Mouse (Mus musculus) heart, embryonic 12.5 days (tissue): ENCODE results near the gene Scamp3. TPM values are rescaled to one million over a fixed set of nuclear protein-coding genes. Genes with fewer than 3 reads are reported as not detected.
A peak's percentile ranks its signal among the peaks of the same experiment; 100 is the strongest.

Experiments used
- ATAC-seq: fragments of 200-750 bp; cut with Nextera tagmentation; 2 replicates; pipeline ENCODE4 v1.8.0; 2017; ENCODE audit warnings: moderate TSS enrichment, moderate library complexity; ENCODE audit not compliant: insufficient number of reproducible peaks, low FRiP score
- H3K27ac ChIP-seq: fragments of 300-500 bp; sonication (generic); 2 replicates; pipeline ENCODE4 v1.5.1; 2016; ENCODE audit warnings: mild to moderate bottlenecking, moderate library complexity; ENCODE audit not compliant: poor library complexity, severe bottlenecking
- H3K27me3 ChIP-seq: fragments of 300-500 bp; sonication (generic); replicated peaks from 2 replicates; pipeline ENCODE4 v1.6.1; 2016; ENCODE audit warnings: mild to moderate bottlenecking, moderate library complexity
- H3K36me3 ChIP-seq: fragments of 300-500 bp; sonication (generic); 2 replicates; pipeline ENCODE4 v1.6.1; 2016; ENCODE audit warnings: mild to moderate bottlenecking, moderate library complexity
- H3K4me1 ChIP-seq: fragments of 300-500 bp; sonication (generic); replicated peaks from 2 replicates; pipeline ENCODE4 v1.6.1; 2016; ENCODE audit warnings: mild to moderate bottlenecking
- H3K4me2 ChIP-seq: fragments of 300-500 bp; sonication (generic); 2 replicates; pipeline ENCODE4 v1.6.1; 2016; ENCODE audit warnings: mild to moderate bottlenecking, moderate library complexity
- H3K4me3 ChIP-seq: fragments of 300-500 bp; sonication (generic); 2 replicates; pipeline ENCODE4 v1.5.1; 2016; ENCODE audit warnings: mild to moderate bottlenecking
- H3K9ac ChIP-seq: fragments of 300-500 bp; sonication (generic); 2 replicates; pipeline ENCODE4 v1.6.1; 2016; ENCODE audit warnings: mild to moderate bottlenecking, moderate library complexity
- H3K9me3 ChIP-seq: fragments of 300-500 bp; sonication (generic); replicated peaks from 2 replicates; pipeline ENCODE4 v1.6.1; 2016; ENCODE audit warnings: mild to moderate bottlenecking, moderate library complexity
- WGBS: fragments of 180-500 bp; shearing (Covaris S2); methylation state at CpG from one replicate; pipeline ENCODE4 v1.1.7; 2016; 5-methylcytosine and 5-hydroxymethylcytosine counted together
- polyA plus RNA-seq: library from polyadenylated mRNA; unstranded; fragments of >200 nt; fragmentation: Nextera tagmentation; extraction: Ambion mirVana; gene quantifications from 2 replicates; pipeline ENCODE4 v1.2.1, GENCODE M21; 2016

Scamp3 gene
- polyA plus RNA-seq, 1 experiment from 2014 or later = 92.5 TPM

- Histone ChIP-seq H3K9me3 (no peaks in the 10 kb centered on the region), H3K27me3 (no peaks in the 10 kb centered on the region), H3K4me1 (peaks cover 14% of the 10 kb centered on the region), H3K36me3 (peaks cover 10% of the 10 kb centered on the region), H3K9ac (no peak overlapping the region), H3K4me3 (no peak overlapping the region), H3K4me2 (no peak overlapping the region), H3K27ac (no peak overlapping the region)
- 67% methylated on average over 3 of the region's 3 CpGs for WGBS
- ATAC-seq = no peak
These were observed 22.6 kb downstream of the Scamp3 start for GRCm38 (mm10) chr3:89199839-89200238.

GRCm38 (mm10) chr3:89202253-89203141 lies 25.2 kb downstream of the Scamp3 start, which contains the start of gene Gba:
Gene Gba (plus strand): TSS chr3:89202928.
- ATAC-seq = peak; percentile 90
- Histone ChIP-seq H3K4me3 (peak within 1 kb of the TSS; percentile 60), H3K9ac (peak within 1 kb of the TSS; percentile 67), H3K27ac (no peak within 1 kb of the TSS), H3K4me1 (peaks cover 5% of the 10 kb centered on the region), H3K4me2 (peak within 1 kb of the TSS; percentile 72), H3K36me3 (peaks cover 36% of the 10 kb centered on the region), H3K27me3 (no peaks in the 10 kb centered on the region), H3K9me3 (no peaks in the 10 kb centered on the region)
- WGBS = 24% methylated on average over 13 of the region's 13 CpGs

- peaks cover 43% of the 10 kb centered on the region for H3K36me3 ChIP-seq
- H3K4me3 ChIP-seq = peak overlapping the region; percentile 60
- H3K9me3 ChIP-seq = no peaks in the 10 kb centered on the region
- peak overlapping the region; percentile 72 for H3K4me2 ChIP-seq
- 31% methylated on average over 5 of the region's 5 CpGs for WGBS
- H3K27me3 ChIP-seq = no peaks in the 10 kb centered on the region
- peak overlapping the region; percentile 67 for H3K9ac ChIP-seq
- ATAC-seq = no peak
- H3K4me1 ChIP-seq = peaks cover 5% of the 10 kb centered on the region
- H3K27ac ChIP-seq = no peak overlapping the region
These were observed 25.9 kb downstream of the Scamp3 start for GRCm38 (mm10) chr3:89203142-89203514.

GRCm38 (mm10) chr3:89206079-89206478 lies 28.8 kb downstream of the Scamp3 start:
- H3K36me3 ChIP-seq = peaks cover 72% of the 10 kb centered on the region
- no peaks in the 10 kb centered on the region for H3K27me3 ChIP-seq
- ATAC-seq = no peak
- H3K4me3 ChIP-seq = no peak overlapping the region
- no peak overlapping the region for H3K9ac ChIP-seq
- H3K4me1 ChIP-seq = peaks cover 8% of the 10 kb centered on the region
- 88% methylated on average over 7 of the region's 7 CpGs for WGBS
- H3K4me2 ChIP-seq = no peak overlapping the region
- no peak overlapping the region for H3K27ac ChIP-seq
- H3K9me3 ChIP-seq = no peaks in the 10 kb centered on the region

GRCm38 (mm10) chr3:89206695-89207094 lies 29.4 kb downstream of the Scamp3 start:
- Histone ChIP-seq H3K27ac (no peak overlapping the region), H3K4me2 (no peak overlapping the region), H3K9ac (no peak overlapping the region), H3K4me3 (no peak overlapping the region), H3K36me3 (peaks cover 76% of the 10 kb centered on the region), H3K27me3 (no peaks in the 10 kb centered on the region), H3K9me3 (no peaks in the 10 kb centered on the region), H3K4me1 (peaks cover 10% of the 10 kb centered on the region)
- 86% methylated on average over 2 of the region's 2 CpGs for WGBS
- ATAC-seq = no peak

DNA sequence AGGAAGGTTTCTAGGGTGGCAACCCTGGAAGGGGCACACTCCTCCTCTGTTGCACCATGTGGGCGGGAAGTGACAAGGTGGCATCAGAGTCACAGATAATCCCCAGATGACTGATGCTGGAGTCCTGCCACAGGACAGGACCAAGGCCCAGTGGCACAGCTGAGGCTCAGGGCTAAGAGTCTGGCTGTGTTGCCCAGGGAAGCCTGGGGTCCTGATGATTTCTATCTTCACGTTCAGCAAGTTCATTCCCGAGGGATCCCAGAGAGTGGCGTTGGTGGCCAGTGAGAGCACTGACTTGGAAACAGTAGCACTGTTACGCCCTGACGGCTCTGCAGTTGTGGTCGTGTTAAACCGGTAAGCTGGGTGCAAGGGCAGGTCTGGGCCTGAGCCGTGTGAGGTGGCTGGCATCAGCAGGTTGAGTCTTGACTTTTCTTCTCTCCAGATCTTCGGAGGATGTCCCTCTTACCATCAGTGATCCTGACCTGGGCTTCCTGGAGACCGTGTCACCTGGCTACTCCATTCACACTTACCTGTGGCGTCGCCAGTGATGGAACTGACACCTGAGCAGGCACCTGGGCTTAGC lies 30.9 kb downstream of the Scamp3 start:
- no peaks in the 10 kb centered on the region for H3K27me3 ChIP-seq
- H3K4me2 ChIP-seq = no peak overlapping the region
- H3K9me3 ChIP-seq = no peaks in the 10 kb centered on the region
- H3K9ac ChIP-seq = no peak overlapping the region
- no peak overlapping the region for H3K27ac ChIP-seq
- 86% methylated on average over 13 of the region's 13 CpGs for WGBS
- H3K36me3 ChIP-seq = peaks cover 76% of the 10 kb centered on the region
- H3K4me3 ChIP-seq = no peak overlapping the region
- ATAC-seq = no peak
- H3K4me1 ChIP-seq = peaks cover 15% of the 10 kb centered on the region

GRCm38 (mm10) chr3:89208736-89209135 lies 31.5 kb downstream of the Scamp3 start:
- no peaks in the 10 kb centered on the region for H3K9me3 ChIP-seq
- no peaks in the 10 kb centered on the region for H3K27me3 ChIP-seq
- no peak overlapping the region for H3K9ac ChIP-seq
- H3K4me3 ChIP-seq = no peak overlapping the region
- H3K27ac ChIP-seq = no peak overlapping the region
- no peak overlapping the region for H3K4me2 ChIP-seq
- 86% methylated on average over 6 of the region's 6 CpGs for WGBS
- peaks cover 76% of the 10 kb centered on the region for H3K36me3 ChIP-seq
- no peak for ATAC-seq
- H3K4me1 ChIP-seq = peaks cover 11% of the 10 kb centered on the region

GRCm38 (mm10) chr3:89209731-89210130 lies 32.5 kb downstream of the Scamp3 start:
- Histone ChIP-seq H3K27ac (no peak overlapping the region; the same call in 1 of the 2 replicates), H3K4me2 (no peak overlapping the region), H3K4me1 (peaks cover 15% of the 10 kb centered on the region), H3K9me3 (no peaks in the 10 kb centered on the region), H3K36me3 (peaks cover 67% of the 10 kb centered on the region), H3K27me3 (no peaks in the 10 kb centered on the region), H3K9ac (no peak overlapping the region), H3K4me3 (no peak overlapping the region)
- WGBS = 91% methylated on average over 7 of the region's 7 CpGs
- ATAC-seq = no peak

GRCm38 (mm10) chr3:89210162-89210561 lies 32.9 kb downstream of the Scamp3 start:
- H3K9me3 ChIP-seq = no peaks in the 10 kb centered on the region
- no peaks in the 10 kb centered on the region for H3K27me3 ChIP-seq
- no peak overlapping the region for H3K9ac ChIP-seq
- H3K4me3 ChIP-seq = no peak overlapping the region
- H3K4me2 ChIP-seq = no peak overlapping the region
- WGBS = 78% methylated on average over 13 of the region's 13 CpGs
- peaks cover 19% of the 10 kb centered on the region for H3K4me1 ChIP-seq
- peak overlapping the region; percentile 50 for H3K27ac ChIP-seq
- H3K36me3 ChIP-seq = peaks cover 63% of the 10 kb centered on the region
- ATAC-seq = no peak

- no peaks in the 10 kb centered on the region for H3K9me3 ChIP-seq
- H3K27ac ChIP-seq = peak overlapping the region; percentile 50
- H3K4me1 ChIP-seq = peaks cover 25% of the 10 kb centered on the region
- WGBS = 66% methylated on average over 7 of the region's 7 CpGs
- no peak for ATAC-seq
- H3K4me2 ChIP-seq = no peak overlapping the region
- peaks cover 57% of the 10 kb centered on the region for H3K36me3 ChIP-seq
- no peak overlapping the region for H3K9ac ChIP-seq
- H3K27me3 ChIP-seq = no peaks in the 10 kb centered on the region
- no peak overlapping the region for H3K4me3 ChIP-seq
These were observed 33.5 kb downstream of the Scamp3 start for GRCm38 (mm10) chr3:89210731-89211130.

DNA sequence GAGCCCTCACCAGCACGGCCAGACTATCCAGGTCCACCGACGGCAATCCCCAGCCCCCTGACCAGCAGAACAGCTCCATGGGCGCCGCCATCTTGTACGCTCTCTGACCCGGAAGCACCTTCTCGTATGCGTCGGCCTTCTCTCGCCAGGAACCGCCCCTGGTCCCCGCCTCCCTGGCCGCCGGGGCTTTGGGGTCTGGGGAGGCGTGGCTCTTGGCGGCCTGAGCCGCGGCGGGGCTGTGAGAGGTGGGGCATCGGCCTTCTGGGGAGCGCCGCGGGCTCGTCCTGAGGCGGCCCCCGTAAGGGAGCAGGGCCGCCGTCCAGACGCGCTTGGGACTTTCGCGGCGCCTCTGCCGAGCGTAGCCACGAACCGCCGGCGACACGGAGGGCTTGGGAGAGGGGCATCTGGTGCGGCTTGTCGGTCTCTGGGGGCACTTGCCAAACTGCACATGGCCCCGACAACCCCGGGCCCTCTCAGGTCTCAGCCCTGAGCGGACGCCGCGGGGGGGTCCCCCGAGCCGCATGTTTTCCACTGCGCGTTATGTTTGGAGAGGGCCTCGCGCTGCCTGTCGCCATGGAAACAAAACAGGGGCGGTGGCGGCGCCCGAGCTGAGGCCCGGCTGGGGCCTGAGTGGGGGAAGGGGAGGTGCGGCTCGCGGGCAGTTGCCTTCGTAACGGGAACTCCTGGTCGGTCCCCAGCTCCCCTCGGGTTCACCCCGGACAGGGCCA lies 36.7 kb downstream of the Scamp3 start:
- Histone ChIP-seq H3K27ac (peak overlapping the region; percentile 99), H3K4me1 (peaks cover 29% of the 10 kb centered on the region), H3K9me3 (no peaks in the 10 kb centered on the region), H3K9ac (peak overlapping the region; percentile 88), H3K36me3 (peaks cover 25% of the 10 kb centered on the region), H3K4me2 (peak overlapping the region; percentile 78), H3K4me3 (peak overlapping the region; percentile 66), H3K27me3 (no peaks in the 10 kb centered on the region)
- 0% methylated on average over 69 of the region's 69 CpGs for WGBS
- peak; percentile 94 for ATAC-seq
